Mouse (Mus musculus) embryonic fibroblast, embryonic 13.5 days (primary cell): ENCODE results near the gene Idh1. TPM values are rescaled to one million over a fixed set of nuclear protein-coding genes. Genes with fewer than 3 reads are reported as not detected.
A peak's percentile ranks its signal among the peaks of the same experiment; 100 is the strongest.
"Not testable (repeated sequence)": the region's sequence is repeated elsewhere in the genome, so short reads cannot be mapped to it uniquely, and the experiment has no call there.

Experiments used
- H3K27ac ChIP-seq: 2 replicates; pipeline ENCODE4 v1.5.1; 2012; ENCODE audit warnings: low read length, control low read depth, inconsistent platforms; ENCODE audit not compliant: insufficient read depth
- H3K4me1 ChIP-seq: 2 replicates; pipeline ENCODE4 v1.6.1; 2011; ENCODE audit warnings: low read length; ENCODE audit not compliant: control insufficient read depth, insufficient read depth
- H3K4me3 ChIP-seq: 2 replicates; pipeline ENCODE4 v1.5.1; 2011; ENCODE audit warnings: mild to moderate bottlenecking, control low read depth, low read length; ENCODE audit not compliant: insufficient read depth
- CTCF ChIP-seq: IDR thresholded peaks from 2 replicates; pipeline ENCODE4 v1.5.1; 2011; ENCODE audit warnings: mild to moderate bottlenecking, control low read depth, low read length, moderate library complexity, borderline replicate concordance; ENCODE audit not compliant: insufficient read depth
- POLR2A ChIP-seq: IDR thresholded peaks from 2 replicates; pipeline ENCODE4 v1.6.1; 2011; ENCODE audit warnings: low read depth, mild to moderate bottlenecking, control low read depth, low read length, moderate library complexity
- polyA plus RNA-seq: library from polyadenylated mRNA; stranded (reverse); fragments of >200 nt; gene quantifications from 2 replicates; pipeline ENCODE4 v1.2.4, GENCODE M21; 2011; ENCODE audit warnings: low read depth; ENCODE audit not compliant: missing spikeins, insufficient read length

Gene Idh1
- polyA plus RNA-seq: 91.9 and 106 TPM in 2 replicates

DNA sequence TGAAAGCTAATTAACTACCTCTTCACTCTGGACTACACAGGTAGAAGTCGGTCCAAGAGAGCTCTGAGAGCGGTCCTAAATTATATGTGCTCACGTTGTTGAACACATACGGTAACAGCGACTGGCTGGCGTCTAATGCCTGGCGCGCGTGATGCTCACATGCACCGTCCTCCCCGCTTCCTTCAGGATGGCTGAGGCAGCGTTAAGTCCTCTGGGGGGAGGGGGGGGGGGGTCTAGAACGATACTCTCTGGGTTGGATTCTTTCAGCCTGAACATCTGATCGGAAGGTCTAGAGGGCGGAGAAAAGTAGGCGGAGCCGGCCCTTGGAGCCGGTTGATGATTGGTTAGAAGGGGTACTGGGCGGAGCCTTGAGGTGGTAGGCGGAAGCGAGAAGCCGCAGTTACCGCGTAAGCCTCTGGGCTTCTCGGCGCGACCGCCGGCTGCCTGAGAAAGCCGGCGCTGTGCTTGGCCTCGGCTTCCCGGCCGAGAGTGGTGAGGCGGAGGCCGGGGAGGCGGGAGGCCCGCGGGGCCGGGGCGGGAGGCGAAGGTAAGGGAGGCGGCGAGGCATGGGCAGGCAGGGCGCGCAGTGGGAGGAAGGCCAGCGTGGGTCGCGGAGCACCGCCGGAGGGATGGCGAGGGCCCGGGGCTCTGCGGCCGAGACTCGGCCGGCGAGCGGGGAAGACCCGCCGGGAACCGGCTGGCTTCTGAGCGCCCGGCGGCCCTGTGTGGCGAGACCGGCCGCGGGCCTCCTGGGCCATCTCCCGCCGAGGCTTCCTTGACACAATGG lies at the start of gene Idh1, which contains the start of gene Pikfyve:
Idh1 (minus strand) TSS at position 214 of the 787 bp plus-strand sequence.
Pikfyve (plus strand) TSS at position 397 of the 787 bp plus-strand sequence.
- H3K4me3 ChIP-seq: peak within 1 kb of the TSS; percentile 99
- TF ChIP-seq POLR2A (peak; percentile 86), CTCF (no peak)
- 0 out of 2 replicates have a peak within 1 kb of the TSS, but pooled peaks have one; percentile 48 for H3K27ac ChIP-seq
- H3K4me1 ChIP-seq: no peaks in the 10 kb centered on the region

GRCm38 (mm10) chr1:65230566-65230965 lies 44.3 kb upstream of the Idh1 start:
- TF ChIP-seq POLR2A: no peak
- no peak for TF ChIP-seq CTCF
- H3K4me3 ChIP-seq: no peak overlapping the region
- no peaks in the 10 kb centered on the region for H3K4me1 ChIP-seq
- H3K27ac ChIP-seq: no peak overlapping the region

DNA sequence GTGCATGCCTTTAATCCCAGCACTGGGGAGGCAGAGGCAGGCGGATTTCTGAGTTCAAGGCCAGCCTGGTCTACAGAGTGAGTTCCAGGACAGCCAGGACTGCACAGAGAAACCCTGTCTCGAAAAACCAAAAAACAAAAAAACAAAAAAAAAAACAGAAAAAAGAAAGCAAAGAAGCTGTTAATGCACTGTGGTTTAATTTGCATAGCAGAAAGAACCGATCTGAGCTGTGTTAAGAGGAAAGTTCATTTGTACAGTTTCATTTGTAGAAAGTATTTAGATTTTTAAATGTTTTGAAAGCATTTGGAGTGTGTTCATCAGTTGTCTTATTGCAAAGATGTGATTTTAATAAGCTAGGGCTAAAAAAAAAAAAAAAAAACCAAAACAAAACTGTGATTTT lies 43.5 kb upstream of the Idh1 start:
- H3K27ac ChIP-seq: not testable (repeated sequence)

DNA sequence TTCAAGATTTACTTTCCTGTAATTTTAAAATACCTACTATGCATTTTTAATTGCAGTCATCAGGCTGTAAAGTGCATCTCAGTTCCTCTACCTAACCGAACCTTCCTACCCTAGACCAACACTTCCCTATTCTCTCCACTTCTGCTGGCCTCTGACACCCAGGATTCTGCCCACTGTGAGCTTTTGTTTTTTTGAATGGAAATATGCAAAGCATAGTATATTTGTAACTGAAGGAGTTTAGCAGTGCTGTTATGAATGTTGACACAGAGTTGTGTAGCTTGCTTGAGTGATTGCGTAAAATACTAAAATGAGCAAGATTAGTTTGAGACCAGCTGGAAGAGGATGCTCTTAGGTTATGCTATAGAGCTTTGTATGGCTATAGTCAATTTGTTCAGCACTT lies 41.4 kb upstream of the Idh1 start:
- TF ChIP-seq POLR2A (no peak), CTCF (no peak)
- Histone ChIP-seq H3K4me1 (no peaks in the 10 kb centered on the region), H3K27ac (no peak overlapping the region), H3K4me3 (no peak overlapping the region)

More for the DNA sequence above, 43.5 kb upstream of the Idh1 start:
- not testable (repeated sequence) for H3K4me3 ChIP-seq, H3K4me1 ChIP-seq

DNA sequence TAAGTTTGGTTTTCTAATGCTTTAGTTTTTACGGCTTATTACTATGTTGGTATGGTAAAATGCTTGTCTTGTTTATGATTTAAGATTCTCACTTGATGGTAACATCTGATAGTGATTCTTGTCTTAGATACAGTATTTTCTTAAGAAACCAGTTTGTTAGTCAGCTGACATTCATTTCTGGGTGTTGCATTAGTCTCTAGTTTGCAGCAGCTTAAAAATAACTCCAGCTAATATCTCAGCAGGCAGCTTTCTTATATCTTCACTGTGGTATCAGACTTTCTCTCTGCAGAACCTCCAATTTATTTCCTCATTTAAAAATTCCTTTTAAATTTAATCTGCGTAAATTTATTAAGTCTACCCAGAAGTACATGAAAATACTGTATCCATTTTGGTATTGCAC lies 37.4 kb upstream of the Idh1 start:
- H3K27ac ChIP-seq: no peak overlapping the region
- H3K4me1 ChIP-seq: no peaks in the 10 kb centered on the region
- TF ChIP-seq POLR2A (no peak), CTCF (no peak)
- H3K4me3 ChIP-seq: no peak overlapping the region

- Histone ChIP-seq H3K4me3 (no peak overlapping the region), H3K4me1 (no peaks in the 10 kb centered on the region), H3K27ac (no peak overlapping the region)
- TF ChIP-seq CTCF (no peak), POLR2A (no peak)
Measured at GRCm38 (mm10) chr1:65217972-65218371, 31.7 kb upstream of the Idh1 start.

DNA sequence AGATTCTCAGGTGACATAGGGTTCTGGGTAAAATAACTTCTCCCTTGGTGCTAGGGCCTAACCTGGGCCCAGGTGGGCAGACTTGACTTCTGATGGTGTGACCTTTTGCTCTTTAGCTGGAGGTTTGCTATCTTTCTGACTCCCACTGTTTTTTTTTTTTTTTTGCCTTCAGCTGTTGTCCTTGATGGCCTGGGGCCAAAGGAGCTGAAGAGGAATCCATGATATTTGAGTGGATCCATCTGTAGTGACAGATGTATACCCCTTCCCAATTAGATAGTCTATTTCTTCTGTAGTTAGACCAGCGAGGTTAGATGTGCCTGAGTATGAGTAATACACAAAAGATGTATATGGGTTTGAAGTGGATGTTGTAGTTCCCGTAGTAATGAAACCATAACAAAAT lies 31.3 kb upstream of the Idh1 start:
- TF ChIP-seq POLR2A (no peak), CTCF (no peak)
- Histone ChIP-seq H3K4me1 (no peaks in the 10 kb centered on the region), H3K27ac (no peak overlapping the region), H3K4me3 (no peak overlapping the region)

DNA sequence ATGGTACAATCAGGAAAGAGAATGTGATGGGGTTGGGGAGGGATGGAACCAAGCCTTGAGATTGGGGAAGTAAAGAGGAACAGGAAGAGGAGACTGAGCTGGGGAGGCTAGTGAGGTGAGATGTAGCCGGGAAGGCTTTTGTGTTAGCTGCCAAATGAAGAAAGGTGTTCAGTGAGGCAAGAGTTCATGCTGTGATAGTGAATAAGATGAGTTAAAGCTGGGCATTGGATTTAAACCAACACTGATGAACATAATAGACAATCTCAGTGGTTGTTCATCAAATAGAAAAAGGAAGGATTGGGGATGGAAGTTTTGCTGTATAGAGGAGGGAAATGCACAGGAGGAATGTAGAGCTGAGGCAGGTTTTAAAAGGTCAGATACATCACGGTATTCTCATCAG lies 26.9 kb upstream of the Idh1 start:
- Histone ChIP-seq H3K4me1 (no peaks in the 10 kb centered on the region), H3K27ac (no peak overlapping the region), H3K4me3 (no peak overlapping the region)
- TF ChIP-seq CTCF: no peak
- TF ChIP-seq POLR2A: no peak

DNA sequence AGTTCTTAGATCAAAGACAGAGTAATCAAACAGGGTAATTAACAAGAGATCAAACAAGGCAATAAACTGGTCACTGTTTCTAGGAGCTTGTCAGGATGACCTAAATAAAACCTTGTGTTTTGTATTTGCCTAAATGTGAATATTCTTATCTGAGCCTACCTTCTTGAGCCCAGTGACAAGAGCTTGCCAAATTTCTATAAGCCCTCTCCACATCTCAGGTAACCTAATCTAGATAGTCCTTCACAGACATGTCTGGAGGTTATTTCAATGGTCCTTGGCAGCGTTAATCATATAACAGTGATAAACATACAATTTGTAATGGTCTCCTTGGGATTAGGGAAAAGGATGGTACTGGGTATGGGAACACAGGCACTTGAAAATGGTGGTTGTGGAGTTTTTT lies 18.0 kb upstream of the Idh1 start:
- H3K4me1 ChIP-seq: no peaks in the 10 kb centered on the region

DNA sequence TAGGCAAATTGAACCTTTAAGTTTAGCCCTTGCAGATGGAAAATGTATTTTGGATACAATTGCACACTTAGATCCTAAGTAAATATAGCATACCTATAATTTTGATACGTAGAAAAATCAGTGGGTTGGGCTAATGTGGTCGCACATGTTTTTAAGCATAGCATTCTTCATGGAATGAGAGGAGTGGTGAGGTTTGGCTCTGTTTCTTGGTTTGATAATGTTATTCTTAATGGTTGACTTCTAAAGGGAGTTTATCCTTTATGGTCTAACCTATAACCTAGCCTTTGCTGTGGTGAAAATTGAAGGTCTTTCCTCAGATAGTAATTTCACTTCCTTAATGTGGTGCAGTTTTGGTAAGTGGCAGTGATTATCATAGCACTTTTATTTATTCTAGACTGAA lies 12.6 kb upstream of the Idh1 start:
- Histone ChIP-seq H3K4me1 (no peaks in the 10 kb centered on the region), H3K27ac (no peak overlapping the region)
- no peak for TF ChIP-seq CTCF
- no peak for TF ChIP-seq POLR2A

More for the DNA sequence above, 18.0 kb upstream of the Idh1 start:
- TF ChIP-seq CTCF (no peak), POLR2A (no peak)
- no peak overlapping the region for H3K4me3 ChIP-seq
- no peak overlapping the region for H3K27ac ChIP-seq

More for the DNA sequence above, 12.6 kb upstream of the Idh1 start:
- H3K4me3 ChIP-seq: no peak overlapping the region
